Mouse (Mus musculus) forebrain, embryonic 15.5 days (tissue): ENCODE measurements at regions not wholly inside any gene's neighbourhood (a gene's known extent, or its start where the extent isn't known, plus 50 kb on each side); places are given as distances from the start of the nearest gene placed in this dataset.

Experiments used
- ATAC-seq: fragments of 200-750 bp; cut with Nextera tagmentation; replicated peaks from 2 replicates; pipeline ENCODE4 v1.8.0; 2017; ENCODE audit warnings: mild to moderate bottlenecking, moderate TSS enrichment, moderate library complexity
- H3K27ac ChIP-seq: fragments of 300-500 bp; sonication (generic); replicated peaks from 2 replicates; pipeline ENCODE4 v1.5.1; 2015; ENCODE audit warnings: mild to moderate bottlenecking, inconsistent platforms
- H3K27me3 ChIP-seq: fragments of 300-500 bp; sonication (generic); 2 replicates; pipeline ENCODE4 v1.6.1; 2015; ENCODE audit warnings: inconsistent platforms
- H3K36me3 ChIP-seq: fragments of 300-500 bp; sonication (generic); 2 replicates; pipeline ENCODE4 v1.6.1; 2015; ENCODE audit warnings: mild to moderate bottlenecking, inconsistent platforms
- H3K4me1 ChIP-seq: fragments of 300-500 bp; sonication (generic); 2 replicates; pipeline ENCODE4 v1.6.1; 2015; ENCODE audit warnings: inconsistent platforms
- H3K4me2 ChIP-seq: fragments of 300-500 bp; sonication (generic); replicated peaks from 2 replicates; pipeline ENCODE4 v1.6.1; 2015; ENCODE audit warnings: mild to moderate bottlenecking, inconsistent platforms
- H3K4me3 ChIP-seq: fragments of 300-500 bp; sonication (generic); 2 replicates; pipeline ENCODE4 v1.5.1; 2015; ENCODE audit warnings: mild to moderate bottlenecking, inconsistent platforms
- H3K9ac ChIP-seq: fragments of 300-500 bp; sonication (generic); replicated peaks from 2 replicates; pipeline ENCODE4 v1.6.1; 2015; ENCODE audit warnings: mild to moderate bottlenecking, inconsistent platforms
- H3K9me3 ChIP-seq: fragments of 300-500 bp; sonication (generic); 2 replicates; pipeline ENCODE4 v1.6.1; 2016; ENCODE audit warnings: inconsistent platforms
- WGBS: fragments of 180-500 bp; shearing (Covaris S2); methylation state at CpG from one replicate; pipeline ENCODE4 v1.1.7; 2015; ENCODE audit warnings: mixed read lengths; 5-methylcytosine and 5-hydroxymethylcytosine counted together

DNA sequence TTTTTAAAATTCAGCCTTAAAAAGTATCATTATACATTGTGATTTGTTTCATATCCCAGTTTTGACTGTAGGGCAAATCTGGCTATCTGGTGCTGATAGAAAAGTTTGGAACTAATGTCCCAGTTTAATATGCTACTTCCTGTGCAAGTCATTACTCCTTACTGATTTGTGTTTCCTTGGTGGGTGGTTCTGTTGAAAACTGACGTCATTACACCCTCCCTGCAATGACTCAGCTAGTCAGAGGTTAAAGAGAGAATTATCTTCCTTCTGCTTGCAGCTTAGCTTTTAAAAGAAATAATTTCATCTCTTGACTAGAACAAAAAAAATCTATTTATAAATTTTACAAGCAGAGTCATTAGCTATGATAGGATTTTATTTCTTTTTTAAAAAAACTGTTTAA lies 104.2 kb upstream of the Abcb5 start:
- 42% methylated on average over 1 of the region's 1 CpGs for WGBS
- Histone ChIP-seq H3K9ac (no peak overlapping the region), H3K4me1 (no peaks in the 10 kb centered on the region), H3K27me3 (no peaks in the 10 kb centered on the region), H3K27ac (no peak overlapping the region), H3K4me3 (no peak overlapping the region), H3K36me3 (no peaks in the 10 kb centered on the region), H3K4me2 (no peak overlapping the region), H3K9me3 (no peaks in the 10 kb centered on the region)
- ATAC-seq = no peak

DNA sequence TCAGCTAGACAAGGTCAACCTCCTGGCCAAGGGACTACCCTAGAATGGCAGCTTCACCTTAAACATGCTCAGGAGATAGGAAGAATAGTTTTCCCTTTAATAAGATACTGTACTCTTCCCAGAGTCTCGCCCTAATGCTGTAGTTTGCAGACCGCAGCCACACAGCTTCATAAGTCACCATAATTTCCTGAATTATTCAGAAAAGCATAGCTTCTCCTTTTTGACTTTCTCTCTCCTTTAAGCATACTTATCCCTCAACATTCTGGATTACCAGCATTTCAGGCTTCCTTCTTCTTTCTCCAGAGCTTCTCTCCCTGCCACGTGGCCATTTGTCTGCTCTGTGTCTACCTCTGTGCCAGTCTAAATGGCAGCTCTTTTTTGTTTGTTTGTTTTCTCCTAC lies 103.5 kb upstream of the Abcb5 start:
- ATAC-seq = no peak
- WGBS = 83% methylated on average over 3 of the region's 3 CpGs
- no peak overlapping the region for H3K27ac ChIP-seq
- H3K4me2 ChIP-seq = no peak overlapping the region
- no peaks in the 10 kb centered on the region for H3K9me3 ChIP-seq
- H3K4me1 ChIP-seq = no peaks in the 10 kb centered on the region
- no peaks in the 10 kb centered on the region for H3K36me3 ChIP-seq
- no peak overlapping the region for H3K9ac ChIP-seq
- no peak overlapping the region for H3K4me3 ChIP-seq
- no peaks in the 10 kb centered on the region for H3K27me3 ChIP-seq

DNA sequence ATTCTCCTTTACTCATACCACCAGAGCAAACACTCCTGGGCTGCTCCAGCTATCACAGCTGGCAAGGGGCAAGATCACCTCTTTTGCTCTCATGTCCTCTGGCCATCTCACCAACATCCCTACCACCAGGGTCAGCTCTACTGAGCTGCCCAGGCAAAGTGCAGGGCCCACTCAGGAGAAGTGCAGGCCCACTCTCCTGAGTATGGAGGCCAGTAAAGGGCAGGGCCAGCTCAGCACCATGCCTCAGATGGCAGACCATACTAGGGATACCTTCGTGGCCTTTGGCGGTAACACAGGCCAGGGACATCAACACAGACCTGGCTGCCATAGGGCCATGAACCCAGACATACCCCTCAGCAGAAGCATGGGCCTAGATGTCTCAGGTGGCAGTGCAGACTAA lies 101.9 kb upstream of the Abcb5 start:
- H3K9me3 ChIP-seq = no peaks in the 10 kb centered on the region
- 100% methylated on average over 2 of the region's 2 CpGs for WGBS
- no peak for ATAC-seq
- H3K27ac ChIP-seq = no peak overlapping the region
- H3K36me3 ChIP-seq = no peaks in the 10 kb centered on the region
- H3K4me1 ChIP-seq = no peaks in the 10 kb centered on the region
- H3K9ac ChIP-seq = no peak overlapping the region
- H3K4me3 ChIP-seq = no peak overlapping the region
- no peak overlapping the region for H3K4me2 ChIP-seq
- no peaks in the 10 kb centered on the region for H3K27me3 ChIP-seq

DNA sequence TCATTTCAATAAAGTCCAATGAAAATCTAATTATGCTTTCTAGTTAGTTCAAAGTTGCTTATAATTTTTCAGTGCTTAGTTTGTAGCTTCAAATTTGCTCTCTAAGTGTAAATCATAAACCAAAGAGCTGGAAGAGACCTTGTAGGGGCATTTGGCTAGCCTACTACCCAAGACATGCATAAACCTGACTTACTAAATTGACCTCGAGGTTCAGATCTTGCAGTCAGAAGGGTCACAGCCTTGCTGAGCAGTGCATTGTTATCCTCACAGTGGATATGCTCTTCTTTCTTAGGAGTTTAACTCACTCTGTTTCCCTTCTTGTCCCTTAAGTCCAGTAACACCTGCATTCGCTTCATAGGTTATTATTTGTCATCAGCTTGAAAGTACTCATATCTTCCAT lies 96.7 kb upstream of the Abcb5 start:
- Histone ChIP-seq H3K4me2 (no peak overlapping the region), H3K27me3 (no peaks in the 10 kb centered on the region), H3K27ac (no peak overlapping the region), H3K4me1 (no peaks in the 10 kb centered on the region), H3K9ac (no peak overlapping the region), H3K4me3 (no peak overlapping the region), H3K9me3 (no peaks in the 10 kb centered on the region), H3K36me3 (no peaks in the 10 kb centered on the region)
- 71% methylated on average over 2 of the region's 2 CpGs for WGBS
- ATAC-seq = no peak

DNA sequence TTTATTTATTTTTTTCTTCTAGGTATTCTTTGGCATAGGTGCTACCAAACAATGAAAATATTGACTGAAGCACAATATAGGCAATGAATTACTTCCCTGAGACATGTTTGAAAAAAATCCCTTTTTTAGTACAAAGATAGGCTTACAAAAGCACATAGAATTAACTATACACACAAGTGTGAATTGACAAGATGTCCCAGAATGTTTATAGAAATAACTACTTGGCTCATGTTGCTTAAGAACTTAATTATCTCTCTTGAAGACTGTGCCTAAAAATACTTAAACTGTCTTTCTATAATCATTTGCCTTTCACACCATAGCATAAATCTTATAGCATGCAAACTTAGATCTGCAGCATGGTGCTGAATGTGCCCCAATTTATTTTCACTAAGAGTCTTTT lies 96.3 kb upstream of the Abcb5 start:
- H3K27me3 ChIP-seq = no peaks in the 10 kb centered on the region
- H3K9me3 ChIP-seq = no peaks in the 10 kb centered on the region
- no peak overlapping the region for H3K9ac ChIP-seq
- no peaks in the 10 kb centered on the region for H3K36me3 ChIP-seq
- H3K27ac ChIP-seq = no peak overlapping the region
- no peaks in the 10 kb centered on the region for H3K4me1 ChIP-seq
- H3K4me2 ChIP-seq = no peak overlapping the region
- H3K4me3 ChIP-seq = no peak overlapping the region
- ATAC-seq = no peak

DNA sequence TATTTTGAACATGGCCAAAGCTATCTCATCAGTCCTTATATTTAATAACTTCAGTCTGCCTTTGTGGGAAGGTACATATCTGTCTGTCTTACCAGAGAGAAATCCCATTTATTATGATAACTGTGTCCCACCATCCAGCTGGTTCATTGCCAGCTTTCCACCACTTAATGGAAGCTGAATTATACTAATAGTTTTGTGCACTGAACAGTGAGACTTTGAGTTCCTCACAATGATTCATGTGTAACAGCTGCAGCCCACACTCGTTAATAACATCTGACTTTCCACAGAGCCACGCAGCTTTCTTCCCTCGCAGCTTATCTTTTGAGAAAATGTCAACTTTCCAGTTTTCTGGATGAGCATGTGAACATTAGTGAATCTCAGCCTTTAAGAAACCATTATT lies 88.3 kb upstream of the Abcb5 start:
- Histone ChIP-seq H3K9ac (no peak overlapping the region), H3K36me3 (no peaks in the 10 kb centered on the region), H3K4me2 (no peak overlapping the region), H3K4me3 (no peak overlapping the region), H3K4me1 (no peaks in the 10 kb centered on the region; the same call in 1 of the 2 replicates), H3K9me3 (no peaks in the 10 kb centered on the region), H3K27ac (no peak overlapping the region), H3K27me3 (no peaks in the 10 kb centered on the region)
- 11% methylated on average over 3 of the region's 3 CpGs for WGBS
- ATAC-seq = no peak

DNA sequence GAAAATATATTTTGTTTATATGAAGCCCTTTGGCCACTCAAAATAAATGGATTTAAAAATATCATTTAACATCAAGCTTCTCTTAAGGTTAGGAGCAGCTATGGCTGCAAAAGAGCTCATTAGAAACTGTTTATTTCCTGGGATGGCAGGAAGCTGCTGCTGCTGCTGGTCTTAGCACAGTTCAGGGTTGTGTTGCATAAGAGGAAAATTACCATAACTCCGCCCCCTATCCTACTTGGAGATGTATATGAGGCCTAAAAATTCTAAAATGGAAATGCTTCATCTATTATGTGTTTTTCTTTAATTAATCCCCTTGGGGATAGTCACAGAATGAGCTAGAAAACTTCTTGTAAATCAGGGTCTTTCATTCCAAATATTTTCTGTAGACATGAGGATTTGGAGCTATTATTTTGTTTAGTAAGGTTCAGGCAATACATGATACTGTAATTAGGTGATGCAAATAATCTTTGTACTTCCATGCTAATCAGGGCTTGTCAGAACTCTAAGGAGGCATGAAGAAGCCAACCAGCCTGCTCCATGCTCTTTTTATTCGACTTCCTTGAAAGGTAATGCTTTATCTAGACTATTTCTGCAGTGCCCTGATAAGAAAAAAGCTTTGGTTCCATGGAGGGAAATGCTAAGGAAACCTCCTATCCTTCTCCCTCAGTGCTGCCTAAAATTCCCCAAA lies 85.6 kb upstream of the Abcb5 start:
- 55% methylated on average over 2 of the region's 2 CpGs for WGBS
- H3K4me1 ChIP-seq = no peaks in the 10 kb centered on the region; the same call in 1 of the 2 replicates
- no peak overlapping the region for H3K27ac ChIP-seq

DNA sequence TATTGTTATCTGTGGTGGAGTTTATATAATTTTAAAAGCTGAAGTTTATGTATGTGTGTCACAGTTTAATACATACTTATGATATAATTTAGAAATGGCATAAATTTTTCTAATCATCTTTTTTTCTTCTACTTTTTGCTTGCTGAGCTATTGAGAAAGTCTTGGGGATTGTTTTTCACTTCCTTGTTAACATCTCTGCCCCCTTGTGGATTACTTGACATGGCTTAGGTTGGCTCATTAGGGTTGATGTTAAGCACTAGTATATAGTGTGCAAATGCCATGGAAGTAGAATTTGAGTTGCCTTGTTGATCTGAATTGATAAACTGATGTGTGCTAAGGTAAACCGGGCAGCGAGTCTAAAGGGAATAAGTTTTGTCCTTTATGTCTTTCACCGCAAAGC lies 72.1 kb upstream of the Abcb5 start:
- Histone ChIP-seq H3K4me1 (no peaks in the 10 kb centered on the region), H3K27ac (no peak overlapping the region), H3K9me3 (no peaks in the 10 kb centered on the region), H3K27me3 (no peaks in the 10 kb centered on the region), H3K9ac (no peak overlapping the region), H3K36me3 (no peaks in the 10 kb centered on the region), H3K4me3 (no peak overlapping the region), H3K4me2 (no peak overlapping the region)
- 94% methylated on average over 3 of the region's 3 CpGs for WGBS
- ATAC-seq = no peak

More for the DNA sequence above, 85.6 kb upstream of the Abcb5 start:
- ATAC-seq = peak; percentile 78
- no peaks in the 10 kb centered on the region for H3K36me3 ChIP-seq
- H3K9me3 ChIP-seq = no peaks in the 10 kb centered on the region
- H3K27me3 ChIP-seq = no peaks in the 10 kb centered on the region
- H3K9ac ChIP-seq = no peak overlapping the region
- no peak overlapping the region for H3K4me2 ChIP-seq
- no peak overlapping the region for H3K4me3 ChIP-seq

DNA sequence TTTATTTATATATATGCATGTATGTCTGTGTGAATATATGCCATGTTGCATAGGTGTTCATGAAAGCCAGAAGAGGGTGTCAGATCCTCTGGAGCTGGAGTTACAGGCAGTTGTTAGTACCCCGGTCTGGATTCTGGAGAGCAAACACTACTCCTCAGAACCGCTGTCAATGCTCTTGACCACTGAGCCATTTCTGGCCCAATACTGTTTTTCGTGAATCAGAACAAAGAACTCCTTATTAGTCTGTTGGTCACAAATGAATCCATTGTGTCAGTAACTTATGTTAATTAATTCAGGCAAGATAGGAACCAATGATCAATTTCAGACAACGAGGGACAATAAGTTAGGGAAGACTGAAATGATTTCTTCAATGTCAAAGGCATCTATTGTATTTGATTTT lies 68.6 kb upstream of the Abcb5 start:
- Histone ChIP-seq H3K27ac (no peak overlapping the region), H3K36me3 (no peaks in the 10 kb centered on the region), H3K4me1 (no peaks in the 10 kb centered on the region), H3K9me3 (no peaks in the 10 kb centered on the region), H3K27me3 (no peaks in the 10 kb centered on the region), H3K9ac (no peak overlapping the region), H3K4me3 (no peak overlapping the region), H3K4me2 (no peak overlapping the region)
- 64% methylated on average over 4 of the region's 4 CpGs for WGBS
- ATAC-seq = no peak

DNA sequence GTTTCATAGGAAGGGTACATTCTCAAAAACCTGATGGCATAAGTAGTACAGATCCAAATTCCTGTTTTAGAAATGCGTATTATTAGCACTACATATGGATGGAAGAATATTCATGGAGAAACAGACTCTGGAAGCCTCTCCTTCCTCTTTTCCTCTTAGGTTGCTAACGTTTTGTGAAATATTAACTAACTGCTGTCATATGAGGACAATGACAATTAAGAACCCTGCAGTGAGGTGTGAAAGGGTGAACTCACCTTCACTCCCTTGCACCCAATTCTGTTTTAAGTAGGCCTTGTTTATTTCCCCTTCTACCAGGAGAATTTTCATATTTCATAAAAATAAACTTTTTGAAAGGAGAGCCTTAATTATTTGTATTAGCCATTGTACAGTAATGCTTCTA lies 62.5 kb upstream of the Abcb5 start:
- H3K36me3 ChIP-seq = no peaks in the 10 kb centered on the region
- no peak overlapping the region for H3K4me2 ChIP-seq
- no peaks in the 10 kb centered on the region for H3K27me3 ChIP-seq
- no peak overlapping the region for H3K4me3 ChIP-seq
- no peak overlapping the region for H3K27ac ChIP-seq
- no peak overlapping the region for H3K9ac ChIP-seq
- 65% methylated on average over 2 of the region's 2 CpGs for WGBS
- H3K4me1 ChIP-seq = no peaks in the 10 kb centered on the region
- no peaks in the 10 kb centered on the region for H3K9me3 ChIP-seq
- ATAC-seq = no peak

DNA sequence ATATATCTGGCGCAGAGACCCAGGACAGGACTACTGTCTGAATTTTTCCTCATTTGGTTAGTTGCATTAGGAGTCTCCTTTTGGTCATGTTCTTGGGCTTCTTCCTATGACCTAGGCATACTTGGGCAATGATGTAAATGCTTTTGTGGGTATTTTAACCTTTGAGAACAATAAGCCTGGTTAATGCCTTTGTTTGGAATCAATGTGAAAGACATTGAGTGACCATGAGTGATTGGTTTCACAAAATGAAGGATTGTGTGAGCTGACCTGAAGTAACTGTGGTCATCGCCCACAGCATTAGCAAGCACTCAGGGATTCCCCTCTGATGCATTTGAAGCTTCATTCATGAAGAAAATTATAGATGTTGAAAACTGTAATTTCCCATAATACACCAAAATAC lies 61.9 kb upstream of the Abcb5 start:
- Histone ChIP-seq H3K9ac (no peak overlapping the region), H3K27me3 (no peaks in the 10 kb centered on the region), H3K4me3 (no peak overlapping the region), H3K9me3 (no peaks in the 10 kb centered on the region), H3K4me2 (no peak overlapping the region), H3K36me3 (no peaks in the 10 kb centered on the region), H3K4me1 (no peaks in the 10 kb centered on the region), H3K27ac (no peak overlapping the region)
- 57% methylated on average over 2 of the region's 2 CpGs for WGBS
- no peak for ATAC-seq

DNA sequence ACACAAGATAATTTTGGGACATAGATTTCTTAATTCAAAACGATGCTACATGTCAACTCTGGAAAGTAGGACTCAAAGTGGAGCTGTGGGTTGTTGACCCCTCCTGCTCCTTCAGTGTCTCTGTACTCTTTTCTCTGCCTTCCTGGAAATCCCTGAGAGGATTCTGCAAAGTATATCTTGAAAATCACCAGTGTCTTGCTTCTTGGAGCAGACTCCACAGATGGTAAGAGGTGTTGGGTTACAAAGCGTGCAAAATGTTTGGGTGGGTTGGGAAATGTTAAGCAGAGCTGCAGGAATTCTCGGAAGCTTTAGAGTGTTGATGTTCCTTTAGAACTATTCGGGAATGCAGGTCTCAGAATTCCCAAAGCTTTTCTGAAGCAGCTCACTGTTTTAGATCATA lies 61.5 kb upstream of the Abcb5 start:
- Histone ChIP-seq H3K4me3 (no peak overlapping the region), H3K9ac (no peak overlapping the region), H3K27me3 (no peaks in the 10 kb centered on the region), H3K9me3 (no peaks in the 10 kb centered on the region), H3K27ac (no peak overlapping the region), H3K4me2 (no peak overlapping the region), H3K36me3 (no peaks in the 10 kb centered on the region), H3K4me1 (no peaks in the 10 kb centered on the region)
- 64% methylated on average over 4 of the region's 4 CpGs for WGBS
- ATAC-seq = no peak

DNA sequence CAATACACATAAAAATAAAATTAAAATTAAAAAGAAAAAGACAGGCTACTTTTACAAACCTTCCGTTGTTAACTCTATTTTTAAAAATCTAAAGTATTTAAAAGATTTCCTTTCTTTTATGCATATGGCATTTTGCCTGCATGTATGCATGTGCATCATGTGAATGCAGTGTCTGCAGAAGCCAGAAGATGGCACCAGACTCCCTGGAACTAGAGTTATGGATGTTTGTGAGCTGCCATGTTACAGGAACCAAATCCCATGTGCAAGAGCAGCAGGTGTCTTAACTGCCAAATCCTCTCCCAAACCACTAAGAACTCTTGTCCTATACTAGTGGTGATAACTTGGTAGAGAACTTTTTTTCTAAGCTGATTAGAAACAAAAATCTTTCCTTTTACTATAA lies 60.1 kb upstream of the Abcb5 start:
- Histone ChIP-seq H3K4me1 (no peaks in the 10 kb centered on the region), H3K4me3 (no peak overlapping the region), H3K9me3 (no peaks in the 10 kb centered on the region), H3K4me2 (no peak overlapping the region), H3K27me3 (no peaks in the 10 kb centered on the region), H3K9ac (no peak overlapping the region), H3K36me3 (no peaks in the 10 kb centered on the region), H3K27ac (no peak overlapping the region)
- 69% methylated on average over 1 of the region's 1 CpGs for WGBS
- ATAC-seq = no peak
